Mouse (Mus musculus): Measurements from ENCODE around the gene Il1rap.

- TF ChIP-seq GATA1 (IDR thresholded peaks at IDR 0.05; ENCODE audit: low read length) (no peak), TAL1 (IDR thresholded peaks at IDR 0.05; ENCODE audit: low read length) (no peak)
Observed at GRCm38 (mm10) chr16:26596440-26596839, 14.9 kb downstream of the Il1rap start.
